Comparison of ENCODE assay signal across 8 mouse cellular contexts in genomic region chr2:162943148-162943846, GRCm38 (mm10). TPM values are rescaled to one million over a fixed set of nuclear protein-coding genes. Genes with fewer than 3 reads are reported as not detected.
DNase-seq lines count a peak whose midpoint lies in the region; ATAC-seq lines count a peak whose summit lies in the region.

L3mbtl1 (plus strand) TSS chr2:162943472.

- H3K4me1 ChIP-seq in heart, embryonic 10.5 days: peaks cover 15% of the 10 kb centered on the region
- peaks cover 25% of the 10 kb centered on the region for H3K4me1 ChIP-seq in forebrain, embryonic 10.5 days
- H3K4me1 ChIP-seq in hindbrain, embryonic 15.5 days (replicated peaks): peaks cover 17% of the 10 kb centered on the region
- H3K4me1 ChIP-seq in limb, embryonic 11.5 days (ENCODE audit: control insufficient read depth, insufficient read depth, low read length): 0 out of 2 replicates have a peak, but pooled peaks cover 7% of the 10 kb centered on the region
- H3K4me1 ChIP-seq in neural tube, embryonic 12.5 days: peaks cover 16% of the 10 kb centered on the region

- no peak for DNase-seq in heart, embryonic 10.5 days (ENCODE audit: low spot score)
- no peak for DNase-seq in heart, postnatal 36 days
- peak; percentile 66 for DNase-seq in adrenal gland, postnatal 14 days
- no peak for DNase-seq in forebrain, embryonic 10.5 days (ENCODE audit: extremely low spot score, low spot score)
- peak; percentile 64 for DNase-seq in limb, embryonic 11.5 days (ENCODE audit: low spot score)
- no peak for DNase-seq in spleen, postnatal 4 days (ENCODE audit: low spot score in 2 of 2)

- H3K27me3 ChIP-seq in heart, embryonic 10.5 days (ENCODE audit: insufficient read depth, poor library complexity, severe bottlenecking): peaks cover 35% of the 10 kb centered on the region
- peaks cover 52% of the 10 kb centered on the region for H3K27me3 ChIP-seq in forebrain, embryonic 10.5 days (ENCODE audit: poor library complexity, severe bottlenecking)
- H3K27me3 ChIP-seq in hindbrain, embryonic 15.5 days: 0 out of 2 replicates have a peak, but pooled peaks cover 4% of the 10 kb centered on the region
- 0 out of 2 replicates have a peak, but pooled peaks cover 2% of the 10 kb centered on the region for H3K27me3 ChIP-seq in limb, embryonic 11.5 days (ENCODE audit: control insufficient read depth, insufficient read depth, low read length)
- peaks cover 17% of the 10 kb centered on the region for H3K27me3 ChIP-seq in neural tube, embryonic 12.5 days (replicated peaks)

- 0 out of 2 replicates have a peak within 1 kb of the TSS, but pooled peaks have one; percentile 32 for H3K27ac ChIP-seq in heart, embryonic 10.5 days
- peak within 1 kb of the TSS; percentile 73 for H3K27ac ChIP-seq in forebrain, embryonic 10.5 days
- H3K27ac ChIP-seq in hindbrain, embryonic 15.5 days (replicated peaks): peak within 1 kb of the TSS; percentile 80
- H3K27ac ChIP-seq in limb, embryonic 11.5 days (replicated peaks; ENCODE audit: low read depth, low read length): no peak within 1 kb of the TSS
- H3K27ac ChIP-seq in neural tube, embryonic 12.5 days: no peak within 1 kb of the TSS

- no peaks in the 10 kb centered on the region for H3K9me3 ChIP-seq in heart, embryonic 10.5 days
- H3K9me3 ChIP-seq in forebrain, embryonic 10.5 days: no peaks in the 10 kb centered on the region
- H3K9me3 ChIP-seq in hindbrain, embryonic 15.5 days: no peaks in the 10 kb centered on the region
- no peaks in the 10 kb centered on the region for H3K9me3 ChIP-seq in limb, embryonic 11.5 days (ENCODE audit: control insufficient read depth, low read length)
- no peaks in the 10 kb centered on the region for H3K9me3 ChIP-seq in neural tube, embryonic 12.5 days

- intact Hi-C loops in heart, postnatal 36 days (cut with DNase I): no loop called here

- peak within 1 kb of the TSS; percentile 88 for H3K4me2 ChIP-seq in hindbrain, embryonic 15.5 days
- H3K4me2 ChIP-seq in limb, embryonic 11.5 days (ENCODE audit: low read depth, severe bottlenecking): peak within 1 kb of the TSS; percentile 97
- peak within 1 kb of the TSS; percentile 99 for H3K4me2 ChIP-seq in neural tube, embryonic 12.5 days (replicated peaks)

- peak within 1 kb of the TSS; percentile 75 for H3K9ac ChIP-seq in hindbrain, embryonic 15.5 days
- peak within 1 kb of the TSS; percentile 45 for H3K9ac ChIP-seq in limb, embryonic 11.5 days (ENCODE audit: low read length)
- H3K9ac ChIP-seq in neural tube, embryonic 12.5 days: peak within 1 kb of the TSS; percentile 61

- peak within 1 kb of the TSS; percentile 78 for H3K4me3 ChIP-seq in heart, embryonic 10.5 days
- peak within 1 kb of the TSS; percentile 65 for H3K4me3 ChIP-seq in forebrain, embryonic 10.5 days
- peak within 1 kb of the TSS; percentile 72 for H3K4me3 ChIP-seq in hindbrain, embryonic 15.5 days
- H3K4me3 ChIP-seq in limb, embryonic 11.5 days (ENCODE audit: low read depth, low read length): peak within 1 kb of the TSS; percentile 50
- peak within 1 kb of the TSS; percentile 48 for H3K4me3 ChIP-seq in neural tube, embryonic 12.5 days

- WGBS in heart, embryonic 10.5 days: under 1% methylated on average over 40 of the region's 40 CpGs
- WGBS in forebrain, embryonic 10.5 days: under 1% methylated on average over 40 of the region's 40 CpGs
- under 1% methylated on average over 39 of the region's 40 CpGs for WGBS in hindbrain, embryonic 15.5 days
- WGBS in limb, embryonic 11.5 days: under 1% methylated on average over 40 of the region's 40 CpGs
- WGBS in neural tube, embryonic 12.5 days: under 1% methylated on average over 40 of the region's 40 CpGs

- ATAC-seq in hindbrain, embryonic 15.5 days (ENCODE audit: low FRiP score, low read depth): peak; percentile 87
- peak; percentile 59; the same call in 1 of the 2 replicates for ATAC-seq in limb, embryonic 11.5 days (ENCODE audit: insufficient number of reproducible peaks, low FRiP score, low TSS enrichment, low read depth)
- ATAC-seq in neural tube, embryonic 12.5 days (ENCODE audit: low FRiP score, low read depth): peak; percentile 44

- peaks cover 23% of the 10 kb centered on the region for H3K36me3 ChIP-seq in heart, embryonic 10.5 days
- H3K36me3 ChIP-seq in forebrain, embryonic 10.5 days (replicated peaks): peaks cover 30% of the 10 kb centered on the region
- peaks cover 25% of the 10 kb centered on the region for H3K36me3 ChIP-seq in hindbrain, embryonic 15.5 days
- peaks cover 6% of the 10 kb centered on the region; the same call in 1 of the 2 replicates for H3K36me3 ChIP-seq in limb, embryonic 11.5 days (ENCODE audit: control insufficient read depth, insufficient read depth, low read length)
- peaks cover 24% of the 10 kb centered on the region for H3K36me3 ChIP-seq in neural tube, embryonic 12.5 days

RNA-seq across cellular contexts. Expression of gene L3mbtl1, which starts in this region (rescaled TPM):
- 0.07 and 0.15 TPM in 2 replicates for polyA plus RNA-seq in heart, embryonic 10.5 days (2016; fragmentation: Nextera tagmentation; extraction: Ambion mirVana)
- not detected for total RNA-seq in heart, postnatal 36 days (2021)
- total RNA-seq in adrenal gland, postnatal 14 days (2021): 0.34 and 0.74 TPM in 2 replicates
- polyA plus RNA-seq in forebrain, embryonic 10.5 days (2016; fragmentation: Nextera tagmentation; extraction: Ambion mirVana): 0.11 and 0.33 TPM in 2 replicates
- 4.8 and 5.0 TPM in 2 replicates for polyA plus RNA-seq in hindbrain, embryonic 15.5 days (2015; fragmentation: Nextera tagmentation; extraction: Ambion mirVana)
- 0.04 and 0.17 TPM in 2 replicates for polyA plus RNA-seq in limb, embryonic 11.5 days (2014; fragmentation: Nextera tagmentation; extraction: Ambion mirVana)
- 0.28 and 0.49 TPM in 2 replicates for polyA plus RNA-seq in neural tube, embryonic 12.5 days (2016; fragmentation: Nextera tagmentation; extraction: Ambion mirVana)

Comparison
In these comparisons a context has a peak if more than half of its experiments do, and no peak if none do; other contexts are left out.
1. Peak in DNase-seq in adrenal gland, postnatal 14 days; RNA of the gene not detected or under 1 TPM.
2. Peak in DNase-seq, ATAC-seq, H3K4me3 ChIP-seq, H3K9ac ChIP-seq and H3K4me2 ChIP-seq in limb, embryonic 11.5 days; RNA of the gene not detected or under 1 TPM.
3. Peak in ATAC-seq, H3K4me3 ChIP-seq, H3K9ac ChIP-seq and H3K4me2 ChIP-seq in neural tube, embryonic 12.5 days; RNA of the gene not detected or under 1 TPM.
4. H3K27ac ChIP-seq: peak in heart, embryonic 10.5 days (single experiment), forebrain, embryonic 10.5 days (single experiment) and hindbrain, embryonic 15.5 days (single experiment); none in limb, embryonic 11.5 days (single experiment) and neural tube, embryonic 12.5 days (single experiment).
5. Peak in every context shown above with its lines, with median percentiles within 50 percentile points of each other: H3K4me3 ChIP-seq, ATAC-seq, H3K4me2 ChIP-seq and H3K9ac ChIP-seq.